ENCODE assay signal across 18 mouse cellular contexts in genomic region chr10:41990896-41991295, GRCm38 (mm10). TPM values are rescaled to one million over a fixed set of nuclear protein-coding genes. Genes with fewer than 3 reads are reported as not detected.
A peak's percentile ranks its signal among the peaks of the same experiment; 100 is the strongest.
DNase-seq lines count a peak whose midpoint lies in the region; ATAC-seq and TF ChIP-seq lines count a peak whose summit lies in the region.
"Had no signal": no experiment of that assay in that cellular context is flagged by ENCODE, and none has a peak within 500 bp of the region (broad histone marks: within the 10 kb centered on the region; RNA-seq: fewer than 3 reads in every experiment).

No protein-coding gene starts in this region.

- peaks cover 9% of the 10 kb centered on the region for H3K4me1 ChIP-seq in intestine, embryonic 14.5 days (replicated peaks; ENCODE audit: control insufficient read depth, insufficient read depth, low read length)
- no peaks in the 10 kb centered on the region for H3K4me1 ChIP-seq in intestine, embryonic 16.5 days (ENCODE audit: control insufficient read depth, insufficient read depth, low read length)
- peaks cover 4% of the 10 kb centered on the region for H3K4me1 ChIP-seq in lung, adult 2 months (ENCODE audit: control insufficient read depth, insufficient read depth, low read length)
- H3K4me1 ChIP-seq in stomach, postnatal 0 days (replicated peaks; ENCODE audit: control insufficient read depth, insufficient read depth), result 0 out of 2 replicates have a peak, but pooled peaks cover 2% of the 10 kb centered on the region
- H3K4me1 ChIP-seq: hindbrain, embryonic 15.5 days had no signal

- H3K9me3 ChIP-seq in intestine, embryonic 14.5 days (ENCODE audit: control insufficient read depth, low read length), result no peaks in the 10 kb centered on the region
- no peaks in the 10 kb centered on the region for H3K9me3 ChIP-seq in intestine, embryonic 16.5 days (ENCODE audit: control insufficient read depth, low read length)
- H3K9me3 ChIP-seq in stomach, postnatal 0 days (ENCODE audit: control insufficient read depth, low read length), result no peaks in the 10 kb centered on the region
- H3K9me3 ChIP-seq: G1E; hindbrain, embryonic 15.5 days had no signal

- TF ChIP-seq POLR2A in lung, adult 2 months (IDR thresholded peaks at IDR 0.05; ENCODE audit: borderline replicate concordance, extremely low read depth, low read depth, low read length), result no peak

- H3K9ac ChIP-seq in intestine, embryonic 14.5 days (ENCODE audit: low read length), result no peak overlapping the region
- H3K9ac ChIP-seq in intestine, embryonic 16.5 days (ENCODE audit: low read depth, low read length), result no peak overlapping the region
- no peak overlapping the region for H3K9ac ChIP-seq in stomach, postnatal 0 days (ENCODE audit: low read length)
- H3K9ac ChIP-seq: hindbrain, embryonic 15.5 days; liver, postnatal 0 days had no signal

- H3K4me2 ChIP-seq in intestine, embryonic 14.5 days (ENCODE audit: low read length), result 0 out of 2 replicates have a peak overlapping the region, but pooled peaks have one; percentile 9
- H3K4me2 ChIP-seq in intestine, embryonic 16.5 days (ENCODE audit: low read depth, low read length), result no peak overlapping the region
- no peak overlapping the region for H3K4me2 ChIP-seq in stomach, postnatal 0 days (replicated peaks; ENCODE audit: low read depth)
- H3K4me2 ChIP-seq: hindbrain, embryonic 15.5 days had no signal

- no peak for ATAC-seq in intestine, embryonic 14.5 days (replicated peaks; ENCODE audit: low FRiP score, low TSS enrichment, low read depth)
- ATAC-seq in intestine, embryonic 16.5 days, result no peak
- no peak for ATAC-seq in stomach, postnatal 0 days (ENCODE audit: low FRiP score, low TSS enrichment)
- ATAC-seq: activated CD4-positive, CD25-positive, alpha-beta regulatory T cell, adult 4 months had no signal

- no peak for DNase-seq in gastrocnemius, adult 2 months
- DNase-seq in gastrocnemius, postnatal 25 days, result no peak
- DNase-seq in intestine, embryonic 14.5 days (ENCODE audit: low spot score), result no peak
- peak; percentile 32 for DNase-seq in lung, postnatal 10 days
- DNase-seq in lung, adult 2 months, result no peak
- DNase-seq in stomach, postnatal 0 days (ENCODE audit: low spot score), result no peak
- no peak for DNase-seq in adrenal gland, adult 18-20 months (ENCODE audit: low spot score in 2 of 2)
- DNase-seq: adrenal gland, postnatal 14 days; cerebellum, adult 9-11 months; kidney, adult 8-10 months; right cerebral cortex, adult 18-20 months; thymus, adult 2 months had no signal

- no peaks in the 10 kb centered on the region for H3K27me3 ChIP-seq in intestine, embryonic 14.5 days (replicated peaks; ENCODE audit: control insufficient read depth, insufficient read depth, low read length)
- no peaks in the 10 kb centered on the region for H3K27me3 ChIP-seq in intestine, embryonic 16.5 days (replicated peaks; ENCODE audit: control insufficient read depth, insufficient read depth, low read length)
- H3K27me3 ChIP-seq in stomach, postnatal 0 days (ENCODE audit: control insufficient read depth, insufficient read depth, low read length), result no peaks in the 10 kb centered on the region

- TF ChIP-seq EP300 in stomach, postnatal 0 days (optimal IDR thresholded peaks at IDR 0.05), result no peak

- TF ChIP-seq CTCF in gastrocnemius, adult 2 months (IDR thresholded peaks at IDR 0.05), result no peak
- TF ChIP-seq CTCF in lung, adult 2 months (IDR thresholded peaks at IDR 0.05; ENCODE audit: insufficient read depth, low read length), result no peak
- no peak for TF ChIP-seq CTCF in stomach, postnatal 0 days (IDR thresholded peaks at IDR 0.05; ENCODE audit: low read depth)

- no peaks in the 10 kb centered on the region for H3K36me3 ChIP-seq in intestine, embryonic 14.5 days (ENCODE audit: control insufficient read depth, insufficient read depth, low read length)
- H3K36me3 ChIP-seq in intestine, embryonic 16.5 days (ENCODE audit: control insufficient read depth, insufficient read depth, low read length), result no peaks in the 10 kb centered on the region
- H3K36me3 ChIP-seq in stomach, postnatal 0 days (ENCODE audit: control insufficient read depth, insufficient read depth, low read length), result no peaks in the 10 kb centered on the region
- H3K36me3 ChIP-seq: G1E; hindbrain, embryonic 15.5 days had no signal

- 20% methylated on average over 13 of the region's 13 CpGs for WGBS in intestine, embryonic 14.5 days
- WGBS in intestine, embryonic 16.5 days, result 25% methylated on average over 13 of the region's 13 CpGs
- WGBS in lung, adult 2 months, result 53% methylated on average over 13 of the region's 13 CpGs
- 24% methylated on average over 13 of the region's 13 CpGs for WGBS in stomach, postnatal 0 days

- no peak overlapping the region for H3K4me3 ChIP-seq in gastrocnemius, adult 2 months
- no peak overlapping the region for H3K4me3 ChIP-seq in intestine, embryonic 14.5 days (ENCODE audit: low read depth, low read length)
- no peak overlapping the region for H3K4me3 ChIP-seq in intestine, embryonic 16.5 days (ENCODE audit: low read length)
- no peak overlapping the region for H3K4me3 ChIP-seq in lung, adult 2 months (replicated peaks; ENCODE audit: extremely low read depth, low read depth, low read length)
- no peak overlapping the region for H3K4me3 ChIP-seq in stomach, postnatal 0 days (ENCODE audit: low read depth, low read length)
- H3K4me3 ChIP-seq: hindbrain, embryonic 15.5 days had no signal

- peak overlapping the region; percentile 43 for H3K27ac ChIP-seq in gastrocnemius, adult 2 months
- H3K27ac ChIP-seq in intestine, embryonic 14.5 days (ENCODE audit: low read depth), result no peak overlapping the region
- H3K27ac ChIP-seq in intestine, embryonic 16.5 days (ENCODE audit: low read length), result no peak overlapping the region
- H3K27ac ChIP-seq in stomach, postnatal 0 days (replicated peaks), result peak overlapping the region; percentile 80; the same call in 1 of the 2 replicates
- H3K27ac ChIP-seq: hindbrain, embryonic 15.5 days had no signal

- intact Hi-C loops in gastrocnemius, adult 2 months (cut with DNase I), result no loop called here

RNA-seq across cellular contexts. Expression of gene Armc2, which starts 27.3 kb away (rescaled TPM):
- total RNA-seq in gastrocnemius, adult 2 months (2021), result under 1 TPM; 0.23 to 0.84 TPM
- under 1 TPM; 0.16 to 0.33 TPM for total RNA-seq in gastrocnemius, postnatal 25 days (2021)
- polyA plus RNA-seq in intestine, embryonic 14.5 days (2014; fragmentation: Nextera tagmentation; extraction: Ambion mirVana), result 1.1 and 1.7 TPM in 2 replicates
- 0.73 and 1.8 TPM in 2 replicates for polyA plus RNA-seq in intestine, embryonic 16.5 days (2015; fragmentation: Nextera tagmentation; extraction: Ambion mirVana)
- polyA plus RNA-seq in lung, adult 2 months (2012; rRNA removed), result 1.2 and 1.5 TPM in 2 replicates
- polyA plus RNA-seq in stomach, postnatal 0 days (2015; fragmentation: Nextera tagmentation; extraction: Ambion mirVana), result 1.5 and 1.8 TPM in 2 replicates
- 1 to 10 TPM; 1.2 to 2.0 TPM for total RNA-seq in adrenal gland, adult 18-20 months (2021)
- polyA plus RNA-seq: G1E; liver, adult 2 months had no signal

Comparison
In these comparisons a context has a peak if more than half of its experiments do, and no peak if none do; other contexts are left out.
1. H3K27ac ChIP-seq: peak in gastrocnemius, adult 2 months (single experiment) and stomach, postnatal 0 days (single experiment); none in intestine, embryonic 14.5 days (single experiment) and intestine, embryonic 16.5 days (single experiment).